Mouse (Mus musculus) lung, adult 18-20 months (tissue): ENCODE measurements around the gene Jsrp1.
"Not testable (repeated sequence)": the region's sequence is repeated elsewhere in the genome, so short reads cannot be mapped to it uniquely, and the experiment has no call there.

Experiments
- DNase-seq, 2 experiments: peaks; one replicate each; pipeline ENCODE4 v3.0.0; 2022; ENCODE audit warnings: mixed read lengths in 2 of 2

The Jsrp1 gene

DNA sequence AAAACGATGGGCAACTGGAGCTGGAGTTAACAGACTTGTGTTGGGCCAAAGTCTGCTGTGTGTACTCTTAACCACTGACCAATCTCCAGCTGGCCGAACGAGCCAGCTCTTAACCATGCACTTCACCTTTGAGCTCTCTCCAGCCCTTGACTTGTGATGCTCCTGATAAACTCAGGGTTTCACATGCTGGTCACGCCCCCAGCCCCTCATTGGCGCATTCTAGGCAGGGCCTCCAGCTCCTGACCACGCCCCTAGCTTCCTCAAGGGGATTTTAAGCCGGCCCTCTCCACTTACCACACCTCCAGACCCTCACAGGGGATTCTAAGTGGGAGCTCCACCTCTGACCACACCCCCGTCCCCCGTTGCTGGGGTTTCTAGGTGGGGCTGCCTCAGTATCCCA is 17.8 kb upstream of the Jsrp1 start:
- peak; percentile 80 to 88 for DNase-seq

DNA sequence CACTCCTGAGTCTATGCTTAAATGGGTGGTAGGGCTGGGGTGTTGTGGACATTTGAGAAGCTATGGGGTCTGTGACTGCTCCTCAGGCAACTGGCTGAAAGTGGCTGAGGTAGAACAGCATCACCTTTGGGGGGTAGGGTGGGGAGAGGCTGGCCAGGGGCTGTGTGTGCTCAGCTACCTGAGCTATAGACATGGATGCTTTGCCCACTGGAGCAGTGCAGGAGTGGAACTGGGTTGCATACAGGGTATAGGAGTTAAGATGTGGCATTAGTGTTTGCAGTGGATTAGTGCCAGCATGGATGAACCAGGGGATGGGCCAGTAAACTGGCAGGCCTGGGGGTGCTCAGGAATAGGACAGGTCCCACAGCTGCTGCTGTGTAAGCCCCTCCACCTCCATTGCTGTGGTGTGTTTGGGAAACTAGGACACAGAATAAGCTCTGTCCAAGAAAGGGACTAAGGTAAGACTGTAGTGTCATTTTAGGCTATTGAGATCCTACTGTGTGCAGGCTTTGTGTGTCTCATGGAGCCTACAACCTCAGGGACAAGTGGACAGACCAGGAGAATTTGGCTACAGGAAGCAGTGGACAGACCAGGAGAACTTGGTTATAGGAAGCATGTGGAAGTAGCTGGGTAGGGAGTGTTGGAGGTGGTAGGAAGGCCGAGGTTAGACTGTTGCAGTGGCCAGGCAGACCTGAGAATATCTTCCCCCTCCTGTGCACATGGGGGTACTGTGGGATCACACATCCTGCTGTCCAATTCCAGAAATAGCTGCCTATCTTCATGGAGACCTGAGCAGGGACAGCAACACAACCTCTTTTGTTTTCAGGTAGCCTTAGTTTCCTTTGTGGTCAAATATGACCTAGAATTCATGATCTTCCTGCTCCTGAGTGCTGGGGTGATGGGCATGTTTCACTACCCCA is 16.3 kb upstream of the Jsrp1 start:
- DNase-seq: no peak

DNA sequence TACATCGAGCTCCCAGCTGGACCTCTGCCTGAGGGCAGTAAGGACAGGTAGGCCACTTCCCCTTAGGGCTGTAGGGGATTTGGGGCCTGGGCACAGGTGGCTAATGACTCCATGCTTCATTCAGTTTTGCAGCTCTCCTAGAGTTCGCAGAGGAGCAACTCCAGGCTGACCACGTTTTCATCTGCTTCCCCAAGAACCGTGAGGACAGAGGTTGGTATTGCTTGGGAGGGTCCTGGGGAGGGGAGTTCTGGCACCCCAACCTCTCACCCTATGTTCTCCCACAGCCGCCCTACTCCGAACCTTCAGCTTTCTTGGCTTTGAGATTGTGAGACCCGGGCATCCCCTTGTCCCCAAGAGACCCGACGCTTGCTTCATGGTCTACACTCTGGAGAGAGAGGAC is 15.3 kb upstream of the Jsrp1 start:
- not testable (repeated sequence) for DNase-seq

DNA sequence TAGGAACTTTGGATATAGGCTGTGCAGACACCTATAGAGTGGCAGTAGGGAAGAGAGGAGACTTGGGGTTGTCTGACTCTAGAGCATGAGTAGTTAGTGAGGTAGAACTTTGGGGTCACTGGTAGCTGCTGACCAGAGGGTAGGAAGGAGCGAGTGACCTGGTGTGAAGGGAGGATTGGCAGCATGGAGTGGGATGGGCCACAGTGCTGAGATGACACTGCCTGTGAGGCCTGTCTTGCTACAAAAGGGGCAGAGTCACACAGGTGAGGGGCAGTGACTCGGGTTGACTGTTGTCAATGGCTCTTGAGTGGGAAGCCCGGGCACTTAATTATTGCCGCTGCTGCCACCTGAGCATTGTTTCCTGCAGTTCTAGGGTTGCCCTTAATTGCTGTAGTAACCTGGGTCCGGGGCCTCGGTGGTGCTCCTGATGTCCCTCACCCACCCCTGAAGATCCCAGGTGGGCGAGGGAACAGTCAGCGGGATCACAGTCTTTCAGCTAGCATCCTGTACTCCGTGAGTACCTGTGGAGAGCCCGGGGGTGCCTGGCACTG is 14.6 kb upstream of the Jsrp1 start:
- DNase-seq: no peak

DNA sequence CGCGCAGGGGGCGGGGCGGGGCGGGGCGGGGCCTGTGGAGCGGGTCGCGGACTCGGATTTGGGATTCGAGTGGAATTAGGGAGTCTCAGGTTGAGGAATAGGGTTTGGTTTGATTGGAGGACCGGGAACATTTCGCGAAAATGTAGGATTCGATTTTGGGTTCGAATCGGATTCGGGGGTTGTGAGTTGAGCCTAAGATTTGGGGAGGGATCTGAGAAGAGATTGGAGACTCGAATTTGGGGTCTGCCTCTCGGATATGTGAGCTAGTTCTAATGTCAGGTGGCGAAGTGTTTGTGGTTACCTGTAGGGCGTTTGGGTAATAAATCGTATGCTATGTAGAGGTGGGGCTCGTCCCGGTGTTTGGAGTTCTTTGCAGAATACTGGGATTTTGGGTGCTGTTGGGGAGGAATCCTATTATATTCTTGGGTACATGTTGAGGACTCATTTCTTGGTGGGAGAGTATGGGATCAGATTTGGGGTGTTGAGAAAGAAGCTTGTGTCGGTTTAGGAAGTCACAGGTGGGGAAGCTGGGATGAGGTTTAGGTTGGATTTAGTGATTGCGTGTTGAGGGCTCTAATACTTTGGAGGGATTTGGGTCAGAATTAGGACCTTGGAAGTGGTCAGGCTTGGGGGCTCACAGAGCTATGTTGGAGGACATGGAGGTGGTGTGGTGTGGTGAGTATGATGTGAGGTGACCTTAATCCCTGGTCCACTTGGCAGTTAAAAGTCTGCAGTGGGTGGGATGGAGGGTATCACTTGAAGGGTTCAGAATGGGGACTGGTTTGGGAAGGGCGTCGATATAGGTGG is 14.0 kb upstream of the Jsrp1 start:
- no peak for DNase-seq

DNA sequence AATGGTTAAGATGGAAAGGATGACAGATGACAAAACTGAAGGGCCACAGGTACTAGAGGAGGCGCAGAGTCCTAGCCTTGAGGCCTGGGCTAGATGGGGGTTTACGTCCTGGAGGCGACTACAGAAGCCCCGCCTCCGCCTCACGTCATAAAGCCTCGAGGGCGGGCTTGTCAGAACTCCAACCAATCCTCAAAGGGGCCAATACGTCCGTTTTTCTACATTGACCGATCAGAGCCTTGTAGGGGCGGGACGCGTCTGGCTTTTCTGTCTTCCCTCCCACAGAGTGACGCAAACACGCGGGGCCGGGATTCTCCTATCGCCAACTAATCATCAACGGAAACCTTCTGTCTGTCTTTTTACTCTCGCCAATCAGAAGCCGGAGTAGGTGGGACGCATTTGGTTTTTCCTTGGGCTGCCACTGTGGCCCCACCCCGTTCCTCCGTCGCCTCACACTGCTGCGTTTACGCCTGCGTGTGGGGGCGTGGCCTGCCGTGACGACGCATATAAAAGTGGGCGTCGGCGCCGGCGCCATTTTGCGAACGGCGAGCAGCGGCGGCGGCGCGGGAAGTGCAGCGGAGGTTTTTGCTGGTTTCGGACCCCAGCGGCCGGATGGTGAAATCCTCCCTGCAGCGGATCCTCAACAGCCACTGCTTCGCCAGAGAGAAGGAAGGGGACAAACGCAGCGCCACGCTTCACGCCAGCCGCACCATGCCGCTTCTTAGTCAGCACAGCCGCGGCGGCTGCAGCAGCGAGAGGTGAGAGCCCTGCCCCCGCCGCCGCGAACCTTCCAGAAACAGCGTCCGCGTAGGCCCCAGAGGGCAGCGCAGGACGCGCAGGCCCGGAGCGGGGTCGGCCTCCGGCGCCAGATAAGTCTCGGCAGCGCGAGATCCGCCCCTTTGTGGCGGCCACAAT is 13.1 kb upstream of the Jsrp1 start, which contains the start of gene Oaz1:
Gene Oaz1, plus strand, starts transcription at position 506 of the 912 bp plus-strand sequence.
- DNase-seq: peak; percentile 100

DNA sequence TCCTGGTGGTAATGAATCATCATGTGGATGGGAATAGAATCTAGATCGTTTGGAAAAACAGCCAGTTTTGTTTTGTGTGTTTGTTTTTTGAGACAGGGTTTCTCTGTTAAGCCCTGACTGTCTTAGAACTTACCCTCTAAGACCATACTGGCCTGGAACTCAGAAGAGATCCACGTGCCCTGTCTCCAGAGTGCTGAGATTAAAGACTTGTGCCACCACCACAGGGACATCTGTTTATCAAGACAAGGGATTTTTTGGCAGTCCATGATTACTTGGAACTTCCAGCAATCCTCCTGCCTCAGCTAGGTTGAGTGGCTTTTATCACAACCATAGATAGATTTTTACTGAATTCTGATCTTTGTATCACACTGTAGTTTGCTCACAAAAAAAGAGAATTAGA is 11.5 kb upstream of the Jsrp1 start:
- no peak for DNase-seq

DNA sequence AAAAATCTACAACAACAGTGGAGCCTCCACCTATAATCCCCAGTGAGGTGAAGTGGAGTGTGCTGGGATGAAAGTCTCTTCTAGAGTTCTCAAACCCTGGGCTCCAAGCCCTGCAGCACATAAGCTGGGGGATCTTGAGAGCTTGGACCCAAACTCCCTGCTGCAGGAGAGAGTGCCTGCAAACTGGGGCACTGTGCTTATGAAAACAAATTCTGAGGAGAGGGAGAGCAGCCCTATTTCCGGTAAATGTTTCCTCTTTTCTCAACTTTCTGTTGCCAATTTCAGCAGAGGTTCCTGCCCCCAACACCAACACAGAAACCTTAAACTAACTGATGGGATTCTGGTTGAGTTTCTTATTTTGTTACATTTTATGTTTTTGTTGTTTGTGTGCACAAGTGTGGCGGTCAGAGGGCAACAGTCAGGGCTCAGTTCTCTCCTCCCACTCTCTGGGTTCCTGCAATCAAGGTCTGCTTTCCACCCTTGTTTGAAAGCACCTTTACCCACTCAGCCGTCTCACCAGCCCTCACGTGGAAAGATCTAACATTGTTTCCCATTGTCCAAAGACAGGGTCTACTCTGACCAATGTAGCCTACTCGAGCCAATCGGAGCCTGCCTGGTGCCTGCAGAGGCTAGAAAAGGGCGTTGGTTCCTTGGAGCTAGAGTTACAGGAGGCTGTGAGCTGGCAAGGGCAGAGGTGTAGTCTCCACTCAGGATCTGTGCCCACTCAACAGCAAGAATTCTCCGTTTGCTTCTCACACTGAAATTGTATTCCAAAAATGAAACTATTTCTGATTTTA is 10.7 kb upstream of the Jsrp1 start:
- no peak for DNase-seq

DNA sequence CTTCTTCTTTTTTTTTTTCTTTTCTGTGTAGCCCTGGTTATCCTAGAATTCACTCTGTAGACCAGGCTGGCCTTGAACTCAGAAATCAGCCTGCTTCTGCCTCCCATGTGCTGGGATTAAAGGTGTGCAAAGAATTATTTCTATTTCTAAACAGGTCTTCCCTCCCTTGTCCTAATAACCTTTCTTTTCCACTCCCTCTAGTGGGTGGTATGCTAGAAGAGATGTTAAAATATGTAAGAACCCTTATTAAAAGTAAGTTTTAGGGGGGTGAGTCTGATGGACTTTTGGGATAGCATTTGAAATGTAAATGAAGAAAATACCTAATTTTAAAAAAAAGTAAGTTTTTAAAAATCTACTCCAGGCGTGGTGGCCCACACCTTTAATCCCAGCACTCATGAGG is 10.0 kb upstream of the Jsrp1 start:
- no peak for DNase-seq

DNA sequence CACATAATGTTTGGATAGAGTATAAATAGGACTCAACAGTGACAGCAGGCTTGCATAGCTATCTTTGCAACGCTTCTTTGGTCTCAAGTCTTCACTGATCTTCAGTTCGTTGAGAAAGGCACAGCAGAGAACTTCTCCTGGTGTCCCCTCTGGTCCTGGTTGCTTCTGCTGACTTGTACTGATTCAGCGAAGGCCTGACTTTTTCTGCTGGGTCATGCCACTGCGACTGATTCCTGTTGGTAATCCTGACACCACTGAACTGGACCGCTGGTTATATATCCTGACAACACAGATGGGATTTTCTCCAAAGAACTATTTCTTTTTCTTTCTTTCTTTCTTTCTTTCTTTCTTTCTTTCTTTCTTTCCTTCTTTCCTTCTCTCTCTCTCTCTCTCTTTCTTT is 9.2 kb upstream of the Jsrp1 start:
- DNase-seq: no peak

DNA sequence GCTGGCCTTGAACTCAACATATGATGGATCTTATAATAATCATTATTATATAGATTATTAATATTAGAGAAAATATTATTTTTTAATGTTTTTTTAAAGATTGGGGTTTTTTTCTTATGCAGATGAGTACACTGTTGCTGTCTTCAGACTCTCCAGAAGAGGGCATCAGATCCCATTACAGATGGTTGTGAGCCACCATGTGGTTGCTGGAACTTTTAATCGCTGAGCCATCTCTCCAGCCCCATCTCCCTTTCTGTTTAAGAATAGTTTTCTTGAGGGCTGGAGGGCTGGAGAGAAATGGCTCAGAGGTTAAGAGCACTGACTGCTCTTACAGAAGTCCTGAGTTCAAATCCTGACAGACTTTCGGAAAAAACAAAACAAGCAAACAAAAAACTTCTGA is 8.7 kb upstream of the Jsrp1 start:
- peak in 1 of 2 experiments; percentile 38 for DNase-seq

DNA sequence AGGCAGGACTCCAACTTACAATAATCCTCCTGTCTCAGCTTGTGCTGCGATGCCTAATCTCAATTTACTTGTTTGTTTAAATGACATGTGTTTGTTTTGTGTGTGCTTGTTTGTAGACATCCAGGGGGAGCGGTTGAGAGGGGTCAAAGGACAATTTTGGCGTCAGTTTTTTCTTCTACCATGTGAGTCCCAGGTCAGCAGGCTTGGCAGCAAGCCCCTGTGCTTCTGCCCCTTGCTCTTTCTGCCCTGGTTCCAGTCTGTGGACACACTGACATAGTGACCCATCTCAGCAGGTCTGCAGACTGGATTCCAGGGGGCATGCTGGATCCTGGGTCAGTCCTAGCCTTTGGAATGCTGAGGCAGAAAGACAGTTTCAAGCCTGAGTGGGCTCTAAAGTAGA is 6.1 kb upstream of the Jsrp1 start:
- DNase-seq: no peak

DNA sequence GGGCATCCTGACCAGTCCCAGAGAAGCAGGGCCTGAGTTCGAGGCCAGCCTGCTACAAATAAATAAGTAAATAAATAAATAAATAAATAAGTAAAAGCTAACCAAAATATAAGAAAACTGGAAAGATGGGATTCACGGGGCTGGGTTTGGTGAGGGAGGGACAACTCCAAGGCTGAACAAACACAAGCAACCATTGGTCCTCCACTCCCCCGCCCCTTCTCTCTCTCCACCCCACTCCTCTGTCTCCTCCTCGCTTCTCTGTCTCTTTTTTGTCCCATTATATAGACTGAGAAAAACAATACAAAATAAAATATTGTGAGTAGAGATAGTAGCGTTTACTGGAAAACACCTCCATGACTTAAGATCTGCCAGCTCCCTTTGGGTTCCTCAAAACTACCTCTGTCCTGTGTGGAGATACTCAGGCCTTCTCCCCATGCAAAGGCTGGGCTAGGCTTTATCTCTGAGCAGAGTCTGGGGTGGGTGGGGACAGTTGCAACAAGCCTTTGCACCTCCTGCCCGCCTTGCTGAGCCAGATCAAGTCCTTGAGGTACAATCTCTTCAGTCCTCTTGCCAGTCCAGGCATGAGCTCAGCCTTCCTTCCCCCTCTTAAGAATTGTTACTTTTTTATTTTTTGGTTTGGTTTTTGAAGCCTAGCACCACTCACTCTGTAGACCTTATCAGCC is 5.4 kb upstream of the Jsrp1 start:
- DNase-seq: no peak

DNA sequence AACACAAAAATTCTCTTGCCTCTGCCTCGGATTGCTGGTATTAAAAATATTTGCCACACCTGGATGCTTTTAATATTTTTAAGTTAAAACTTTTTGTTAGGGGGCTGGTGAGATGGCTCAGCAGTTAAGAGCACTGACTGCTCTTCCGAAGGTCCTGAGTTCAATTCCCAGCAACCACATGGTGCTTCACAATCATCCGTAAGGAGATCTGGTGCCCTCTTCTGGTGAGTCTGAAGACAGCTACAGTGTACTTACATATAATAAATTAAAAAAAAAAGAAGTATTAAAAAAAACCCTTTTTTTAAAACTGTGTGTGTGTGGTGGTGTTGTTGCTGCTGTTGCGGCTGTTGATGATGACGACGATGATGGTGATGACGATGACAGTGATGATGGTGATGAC is 4.7 kb upstream of the Jsrp1 start:
- DNase-seq: not testable (repeated sequence)

DNA sequence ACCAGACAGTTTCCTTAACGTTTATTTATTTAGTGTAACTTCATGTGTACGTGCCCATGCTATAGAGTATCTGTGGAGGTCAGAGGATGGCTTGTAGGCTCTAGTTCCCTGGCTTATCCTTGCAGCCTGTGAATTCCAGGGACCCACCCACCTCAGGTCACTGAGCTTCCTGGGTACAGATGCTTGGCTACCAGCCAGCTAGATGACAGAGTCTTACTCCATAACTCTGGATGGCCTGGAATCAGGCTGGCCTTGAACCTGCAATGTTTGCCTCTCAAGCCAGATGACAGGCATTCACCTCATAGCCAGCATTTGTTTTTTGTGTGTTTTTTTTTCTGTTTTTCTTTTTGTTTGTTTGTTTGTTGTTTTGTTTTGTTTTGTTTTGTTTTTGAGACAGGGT is 3.9 kb upstream of the Jsrp1 start:
- DNase-seq: no peak

DNA sequence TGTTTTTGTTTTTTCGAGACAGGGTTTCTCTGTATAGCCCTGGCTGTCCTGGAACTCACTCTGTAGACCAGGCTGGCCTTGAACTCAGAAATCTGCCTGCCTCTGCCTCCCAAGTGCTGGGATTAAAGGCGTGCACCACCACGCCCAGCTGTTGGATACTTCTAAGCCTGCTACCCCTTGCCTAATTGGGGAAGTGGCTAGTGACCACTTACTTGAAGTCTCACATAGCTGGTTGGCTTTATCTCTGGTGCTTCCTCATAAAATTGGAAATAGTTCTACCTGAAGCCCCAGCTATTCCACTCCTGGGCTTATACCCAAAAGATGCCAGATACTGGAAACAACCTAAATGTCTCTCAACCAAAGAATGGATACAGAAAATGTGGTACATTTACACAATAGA is 3.0 kb upstream of the Jsrp1 start:
- not testable (repeated sequence) for DNase-seq

DNA sequence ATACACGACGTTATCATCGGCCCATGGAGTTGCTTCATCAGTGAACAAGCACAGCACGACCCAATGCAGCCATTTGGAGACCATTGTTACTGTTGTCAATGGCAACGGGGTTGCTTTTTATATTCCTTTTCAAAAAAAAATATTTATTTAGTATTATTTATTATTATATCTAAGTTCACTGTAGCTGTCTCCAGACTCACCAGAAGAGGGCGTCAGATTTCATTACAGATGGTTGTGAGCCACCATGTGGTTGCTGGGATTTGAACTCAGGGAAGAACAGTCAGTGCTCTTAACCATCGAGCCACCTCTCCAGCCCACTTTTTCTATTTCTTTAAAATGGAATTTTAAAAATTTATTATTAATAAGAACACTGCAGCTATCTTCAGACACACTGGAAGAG is 1.5 kb upstream of the Jsrp1 start:
- no peak for DNase-seq

DNA sequence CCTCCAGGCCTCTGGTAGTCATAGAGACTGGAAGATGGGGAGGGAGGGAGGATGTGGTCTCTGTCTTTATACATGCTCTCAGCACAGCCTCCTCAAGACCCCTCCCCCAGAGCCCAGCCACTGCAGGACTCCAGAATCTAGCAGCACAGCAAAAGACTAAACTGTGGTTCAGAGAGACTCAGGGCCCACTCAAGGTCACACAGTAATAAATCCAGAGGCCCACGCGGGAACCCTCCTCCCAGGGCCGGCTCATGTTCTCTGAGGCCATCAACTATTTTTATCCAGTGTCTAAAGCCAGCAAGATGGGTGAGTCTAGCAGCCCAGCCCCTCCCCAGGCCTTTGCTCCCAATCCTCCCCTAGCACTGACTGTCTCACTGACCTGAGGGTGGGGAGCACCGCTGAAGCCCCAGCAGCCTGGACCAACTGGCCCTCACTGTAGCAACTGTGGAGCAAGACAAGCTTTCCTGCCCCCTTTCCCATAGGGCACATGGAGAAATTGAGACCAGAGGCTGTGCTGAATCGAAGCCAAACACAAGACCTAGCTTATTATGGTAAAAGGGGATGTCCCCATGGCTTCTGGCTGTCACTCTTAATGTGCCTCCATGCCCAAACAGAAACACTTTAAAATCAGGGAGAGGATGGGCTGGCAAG is 782 bp downstream of the Jsrp1 start:
- DNase-seq: no peak

DNA sequence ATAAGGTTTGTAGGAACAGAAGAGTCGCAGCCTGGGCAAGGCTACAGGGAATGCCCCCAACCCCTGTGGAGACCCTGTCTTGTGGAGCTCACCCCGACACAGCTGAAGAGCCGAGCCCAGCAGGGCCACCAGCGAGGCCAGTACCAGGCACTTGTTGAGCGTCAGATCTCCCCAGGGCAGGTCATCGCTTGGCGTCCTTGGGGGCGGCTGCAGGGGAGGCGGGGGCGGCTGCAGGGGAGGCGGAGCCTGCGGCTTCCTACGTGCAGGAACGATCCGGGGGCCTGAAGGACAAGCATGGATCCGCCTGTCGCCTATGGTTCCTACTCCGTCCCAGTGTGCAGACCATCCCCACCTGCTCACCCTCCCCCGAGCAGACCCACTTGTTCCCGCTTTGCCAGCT is 3.2 kb downstream of the Jsrp1 start:
- no peak for DNase-seq

DNA sequence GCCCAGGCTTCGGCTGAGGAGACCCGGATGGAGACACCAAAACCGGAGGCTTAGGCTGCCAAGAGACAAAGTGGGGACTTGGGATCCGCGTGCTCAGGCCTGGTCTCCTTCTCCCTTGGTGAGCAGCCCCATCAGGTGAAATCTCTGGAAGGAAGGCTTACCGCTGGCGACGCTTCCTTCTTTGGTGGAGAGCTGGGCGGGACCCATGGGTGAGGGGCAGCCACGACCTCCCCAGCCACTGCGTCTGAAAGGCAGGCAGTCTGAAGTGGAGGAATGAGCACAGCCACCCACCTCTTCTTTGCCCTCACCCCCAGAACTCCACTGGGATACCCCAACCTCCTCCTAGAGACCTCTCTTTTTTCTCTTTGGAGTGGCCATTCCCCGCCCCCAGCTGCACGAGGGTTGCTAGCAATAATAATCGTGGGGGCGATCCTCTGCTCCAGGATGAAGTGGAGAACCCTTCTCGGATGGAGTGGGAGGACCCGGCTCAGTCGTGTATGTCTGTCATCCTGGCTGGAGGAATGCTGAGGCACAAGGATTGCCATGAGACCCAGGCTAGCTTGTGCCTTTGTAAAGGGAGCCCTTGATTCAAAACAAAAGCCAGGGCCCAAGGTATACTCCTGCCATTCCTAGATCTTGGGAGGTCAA is 4.2 kb downstream of the Jsrp1 start:
- no peak for DNase-seq
